Mouse (Mus musculus) cerebellum, adult 2 months (tissue): Measurements from ENCODE around the gene Etl4.

Experiments
- CTCF ChIP-seq: fragments of 200-500 bp; IDR thresholded peaks from 2 replicates; pipeline ENCODE4 v1.5.1; 2011; ENCODE audit warnings: low read depth, mild to moderate bottlenecking, control low read depth, low read length, moderate library complexity, borderline replicate concordance; ENCODE audit not compliant: insufficient read depth
- POLR2A ChIP-seq: fragments of 200-500 bp; IDR thresholded peaks from 2 replicates; pipeline ENCODE4 v1.6.1; 2011; ENCODE audit warnings: low read length, control low read depth, borderline replicate concordance; ENCODE audit not compliant: insufficient read depth

GRCm38 (mm10) chr2:20697719-20698118, 788.1 kb downstream of the Etl4 start:
- no peak for TF ChIP-seq CTCF
- TF ChIP-seq POLR2A: no peak
